Mouse (Mus musculus) liver, embryonic 12.5 days (tissue): ENCODE data around the gene Cfap43. TPM values are rescaled to one million over a fixed set of nuclear protein-coding genes. Genes with fewer than 3 reads are reported as not detected.
A peak's percentile ranks its signal among the peaks of the same experiment; 100 is the strongest.
"Not testable (repeated sequence)": the region's sequence is repeated elsewhere in the genome, so short reads cannot be mapped to it uniquely, and the experiment has no call there.

ENCODE experiments used
- ATAC-seq: fragments of 200-750 bp; cut with Nextera tagmentation; 2 replicates; pipeline ENCODE4 v1.8.0; 2017; ENCODE audit warnings: moderate number of reproducible peaks, mild to moderate bottlenecking, moderate library complexity
- H3K27ac ChIP-seq: fragments of 300-500 bp; sonication (generic); 2 replicates; pipeline ENCODE4 v1.5.1; 2016; ENCODE audit warnings: mild to moderate bottlenecking
- H3K27me3 ChIP-seq: fragments of 300-500 bp; sonication (generic); replicated peaks from 2 replicates; pipeline ENCODE4 v1.6.1; 2016; ENCODE audit warnings: mild to moderate bottlenecking, moderate library complexity
- H3K36me3 ChIP-seq: fragments of 300-500 bp; sonication (generic); 2 replicates; pipeline ENCODE4 v1.6.1; 2016; ENCODE audit warnings: mild to moderate bottlenecking, moderate library complexity
- H3K4me1 ChIP-seq: fragments of 300-500 bp; sonication (generic); 2 replicates; pipeline ENCODE4 v1.6.1; 2016
- H3K4me2 ChIP-seq: fragments of 300-500 bp; sonication (generic); 2 replicates; pipeline ENCODE4 v1.6.1; 2016; ENCODE audit warnings: mild to moderate bottlenecking, moderate library complexity
- H3K4me3 ChIP-seq: fragments of 300-500 bp; sonication (generic); 2 replicates; pipeline ENCODE4 v1.5.1; 2016; ENCODE audit warnings: mild to moderate bottlenecking, moderate library complexity
- H3K9ac ChIP-seq: fragments of 300-500 bp; sonication (generic); 2 replicates; pipeline ENCODE4 v1.6.1; 2016; ENCODE audit warnings: mild to moderate bottlenecking, moderate library complexity
- H3K9me3 ChIP-seq: fragments of 300-500 bp; sonication (generic); replicated peaks from 2 replicates; pipeline ENCODE4 v1.6.1; 2016; ENCODE audit warnings: mild to moderate bottlenecking, moderate library complexity
- WGBS: fragments of 180-500 bp; shearing (Covaris S2); methylation state at CpG from one replicate; pipeline ENCODE4 v1.1.7; 2016; ENCODE audit not compliant: insufficient replicate concordance; 5-methylcytosine and 5-hydroxymethylcytosine counted together
- polyA plus RNA-seq: library from polyadenylated mRNA; unstranded; fragments of >200 nt; fragmentation: Nextera tagmentation; extraction: Ambion mirVana; gene quantifications from 2 replicates; pipeline ENCODE4 v1.2.1, GENCODE M21; 2016

The Cfap43 gene
- polyA plus RNA-seq, 1 experiment from 2014 or later, result 0.04 TPM

GRCm38 (mm10) chr19:47859180-47859579, 59.9 kb downstream of the Cfap43 start:
- 77% methylated on average over 8 of the region's 8 CpGs for WGBS
- Histone ChIP-seq H3K27ac (no peak overlapping the region), H3K4me2 (no peak overlapping the region), H3K9me3 (no peaks in the 10 kb centered on the region), H3K4me1 (peaks cover 21% of the 10 kb centered on the region), H3K4me3 (no peak overlapping the region), H3K27me3 (0 out of 2 replicates have a peak, but pooled peaks cover 5% of the 10 kb centered on the region), H3K36me3 (peaks cover 51% of the 10 kb centered on the region), H3K9ac (no peak overlapping the region)
- ATAC-seq, result no peak

- no peak overlapping the region for H3K27ac ChIP-seq
- no peaks in the 10 kb centered on the region for H3K9me3 ChIP-seq
- no peak for ATAC-seq
- peaks cover 42% of the 10 kb centered on the region for H3K36me3 ChIP-seq
- H3K27me3 ChIP-seq, result 0 out of 2 replicates have a peak, but pooled peaks cover 7% of the 10 kb centered on the region
- H3K9ac ChIP-seq, result no peak overlapping the region
- no peak overlapping the region for H3K4me3 ChIP-seq
- WGBS, result 79% methylated on average over 18 of the region's 18 CpGs
- H3K4me2 ChIP-seq, result no peak overlapping the region
- peaks cover 26% of the 10 kb centered on the region for H3K4me1 ChIP-seq
These were observed 60.8 kb downstream of the Cfap43 start for GRCm38 (mm10) chr19:47857957-47858942.

DNA sequence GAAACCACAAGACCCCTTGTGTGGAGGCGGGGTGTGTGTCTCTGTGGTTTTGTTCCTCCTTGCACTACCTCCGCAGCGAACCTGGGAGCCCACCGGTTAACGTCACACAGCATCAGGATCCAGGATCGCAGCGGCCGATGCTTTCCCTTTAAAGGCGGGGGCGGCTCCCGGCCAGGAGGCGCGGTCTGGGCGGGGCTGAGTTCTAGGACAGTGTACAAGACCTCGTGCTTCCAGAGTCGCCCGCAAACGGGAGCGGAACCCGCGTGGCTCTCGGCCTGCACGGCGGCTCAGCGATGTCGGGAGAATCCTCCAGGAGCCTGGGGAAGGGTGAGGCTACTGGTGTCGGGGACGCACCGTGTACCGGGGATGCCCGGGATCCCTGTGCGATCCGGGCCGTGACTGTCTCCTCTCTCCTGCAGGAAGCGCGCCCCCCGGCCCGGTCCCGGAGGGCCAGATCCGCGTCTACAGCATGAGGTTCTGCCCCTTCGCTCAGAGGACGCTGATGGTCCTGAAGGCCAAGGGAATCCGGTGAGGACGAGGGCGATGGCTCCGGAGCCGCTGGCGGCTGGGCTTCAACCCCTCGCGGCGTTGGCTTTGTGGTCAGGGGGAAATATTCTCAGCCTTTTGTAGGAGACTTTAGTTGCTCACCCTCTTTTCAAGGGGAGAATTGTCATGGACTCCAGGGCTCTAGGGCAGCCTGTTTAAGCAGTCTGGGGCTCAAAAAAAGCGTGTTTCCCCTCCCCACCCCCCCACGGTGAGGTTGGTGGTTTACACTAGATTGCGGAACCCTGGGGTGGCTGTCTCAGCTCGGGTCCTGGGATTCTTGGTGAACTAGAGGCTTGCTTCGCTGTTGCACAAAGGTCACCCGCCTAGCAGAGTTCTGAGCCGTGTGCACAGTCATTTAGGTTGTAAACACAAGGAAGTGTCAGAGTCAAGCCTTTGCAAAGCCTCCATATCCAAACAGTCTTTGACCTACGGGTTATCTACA, 64.0 kb downstream of the Cfap43 start, which contains the start of gene Gsto1:
TSS of gene Gsto1 (plus strand) at position 175 of the 988 bp plus-strand sequence.
- peak within 1 kb of the TSS; percentile 63 for H3K27ac ChIP-seq
- H3K4me3 ChIP-seq, result peak within 1 kb of the TSS; percentile 60
- H3K36me3 ChIP-seq, result peaks cover 25% of the 10 kb centered on the region
- H3K9me3 ChIP-seq, result no peaks in the 10 kb centered on the region
- H3K4me2 ChIP-seq, result peak within 1 kb of the TSS; percentile 84
- H3K4me1 ChIP-seq, result peaks cover 26% of the 10 kb centered on the region
- under 1% methylated on average over 59 of the region's 60 CpGs for WGBS
- ATAC-seq, result peak; percentile 90
- H3K9ac ChIP-seq, result peak within 1 kb of the TSS; percentile 72
- 0 out of 2 replicates have a peak, but pooled peaks cover 7% of the 10 kb centered on the region for H3K27me3 ChIP-seq

- peak; percentile 71 for ATAC-seq
- Histone ChIP-seq H3K9me3 (no peaks in the 10 kb centered on the region), H3K9ac (peak overlapping the region; percentile 72)
These were observed 64.9 kb downstream of the Cfap43 start for GRCm38 (mm10) chr19:47853951-47854795.

GRCm38 (mm10) chr19:47853053-47853452, 66.0 kb downstream of the Cfap43 start:
- Histone ChIP-seq H3K36me3 (peaks cover 8% of the 10 kb centered on the region), H3K4me3 (no peak overlapping the region), H3K4me2 (no peak overlapping the region), H3K27me3 (0 out of 2 replicates have a peak, but pooled peaks cover 7% of the 10 kb centered on the region), H3K9ac (no peak overlapping the region), H3K4me1 (peaks cover 26% of the 10 kb centered on the region), H3K27ac (no peak overlapping the region), H3K9me3 (no peaks in the 10 kb centered on the region)
- WGBS, result 67% methylated on average over 3 of the region's 3 CpGs
- no peak for ATAC-seq

More at GRCm38 (mm10) chr19:47853951-47854795, 64.9 kb downstream of the Cfap43 start:
- Histone ChIP-seq H3K4me3 (peak overlapping the region; percentile 60), H3K27ac (no peak overlapping the region), H3K4me2 (peak overlapping the region; percentile 84), H3K4me1 (peaks cover 26% of the 10 kb centered on the region), H3K36me3 (peaks cover 17% of the 10 kb centered on the region), H3K27me3 (0 out of 2 replicates have a peak, but pooled peaks cover 7% of the 10 kb centered on the region)
- 36% methylated on average over 13 of the region's 13 CpGs for WGBS

- WGBS, result 71% methylated on average over 3 of the region's 3 CpGs
- not testable (repeated sequence) for H3K36me3 ChIP-seq, H3K4me3 ChIP-seq, ATAC-seq, H3K9ac ChIP-seq, H3K9me3 ChIP-seq, H3K27ac ChIP-seq, H3K27me3 ChIP-seq, H3K4me2 ChIP-seq
- H3K4me1 ChIP-seq, result peaks cover 26% of the 10 kb centered on the region
These were observed 67.0 kb downstream of the Cfap43 start for GRCm38 (mm10) chr19:47852131-47852530.

DNA sequence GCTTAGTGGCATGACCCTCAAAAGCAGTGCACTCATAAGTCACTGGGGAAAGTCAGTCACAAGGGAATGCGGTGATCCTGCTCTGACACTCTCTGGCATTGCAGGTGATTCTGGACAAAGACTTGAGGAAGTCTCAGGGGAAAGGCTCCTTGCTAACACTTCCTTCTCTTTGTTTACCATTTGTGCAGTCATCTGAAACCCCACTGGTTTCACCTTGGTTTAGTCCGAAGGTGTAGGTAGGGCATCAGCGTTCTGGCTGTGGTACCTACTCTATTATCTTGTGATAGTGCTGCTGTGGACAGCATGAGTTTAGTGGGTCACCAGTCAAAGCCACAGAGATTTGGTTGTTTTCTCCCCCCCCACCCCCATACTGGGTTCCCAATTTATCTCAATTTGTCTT, 69.4 kb downstream of the Cfap43 start:
- Histone ChIP-seq H3K9ac (no peak overlapping the region), H3K9me3 (no peaks in the 10 kb centered on the region), H3K4me1 (peaks cover 11% of the 10 kb centered on the region; the same call in 1 of the 2 replicates), H3K36me3 (no peaks in the 10 kb centered on the region), H3K4me3 (no peak overlapping the region), H3K27ac (no peak overlapping the region), H3K4me2 (no peak overlapping the region), H3K27me3 (0 out of 2 replicates have a peak, but pooled peaks cover 7% of the 10 kb centered on the region)
- 70% methylated on average over 3 of the region's 3 CpGs for WGBS
- no peak for ATAC-seq

GRCm38 (mm10) chr19:47841234-47841633, 77.9 kb downstream of the Cfap43 start:
- not testable (repeated sequence) for H3K4me2 ChIP-seq, H3K4me3 ChIP-seq, ATAC-seq, H3K36me3 ChIP-seq, H3K4me1 ChIP-seq, H3K9ac ChIP-seq, H3K27ac ChIP-seq, H3K9me3 ChIP-seq
- WGBS, result 48% methylated on average over 15 of the region's 15 CpGs
- peaks cover 36% of the 10 kb centered on the region for H3K27me3 ChIP-seq

DNA sequence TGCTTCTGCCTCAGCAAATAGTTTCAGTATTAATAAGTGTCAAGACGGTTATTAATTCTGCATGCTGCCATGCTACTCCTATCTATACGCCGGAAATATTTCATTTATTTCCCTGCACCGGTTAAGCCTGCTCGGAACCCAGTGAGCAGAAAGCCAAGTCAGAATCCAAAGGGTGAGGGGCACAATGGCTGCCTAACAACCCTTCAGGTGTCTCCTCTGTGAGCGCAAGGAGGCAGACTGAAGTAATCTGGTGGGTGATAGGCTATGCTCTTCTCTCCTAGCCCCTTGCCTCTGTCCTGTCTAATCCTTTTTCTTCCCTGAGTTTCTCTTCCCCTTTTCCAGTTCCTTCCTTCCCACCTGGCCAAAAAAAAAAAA, 81.6 kb downstream of the Cfap43 start:
- Histone ChIP-seq H3K36me3 (no peaks in the 10 kb centered on the region), H3K27ac (no peak overlapping the region), H3K4me3 (peak overlapping the region; percentile 46), H3K9ac (0 out of 2 replicates have a peak overlapping the region, but pooled peaks have one; percentile 27), H3K9me3 (no peaks in the 10 kb centered on the region), H3K4me1 (peaks cover 5% of the 10 kb centered on the region), H3K4me2 (peak overlapping the region; percentile 73), H3K27me3 (peaks cover 42% of the 10 kb centered on the region)
- ATAC-seq, result no peak
- 6% methylated on average over 6 of the region's 6 CpGs for WGBS

DNA sequence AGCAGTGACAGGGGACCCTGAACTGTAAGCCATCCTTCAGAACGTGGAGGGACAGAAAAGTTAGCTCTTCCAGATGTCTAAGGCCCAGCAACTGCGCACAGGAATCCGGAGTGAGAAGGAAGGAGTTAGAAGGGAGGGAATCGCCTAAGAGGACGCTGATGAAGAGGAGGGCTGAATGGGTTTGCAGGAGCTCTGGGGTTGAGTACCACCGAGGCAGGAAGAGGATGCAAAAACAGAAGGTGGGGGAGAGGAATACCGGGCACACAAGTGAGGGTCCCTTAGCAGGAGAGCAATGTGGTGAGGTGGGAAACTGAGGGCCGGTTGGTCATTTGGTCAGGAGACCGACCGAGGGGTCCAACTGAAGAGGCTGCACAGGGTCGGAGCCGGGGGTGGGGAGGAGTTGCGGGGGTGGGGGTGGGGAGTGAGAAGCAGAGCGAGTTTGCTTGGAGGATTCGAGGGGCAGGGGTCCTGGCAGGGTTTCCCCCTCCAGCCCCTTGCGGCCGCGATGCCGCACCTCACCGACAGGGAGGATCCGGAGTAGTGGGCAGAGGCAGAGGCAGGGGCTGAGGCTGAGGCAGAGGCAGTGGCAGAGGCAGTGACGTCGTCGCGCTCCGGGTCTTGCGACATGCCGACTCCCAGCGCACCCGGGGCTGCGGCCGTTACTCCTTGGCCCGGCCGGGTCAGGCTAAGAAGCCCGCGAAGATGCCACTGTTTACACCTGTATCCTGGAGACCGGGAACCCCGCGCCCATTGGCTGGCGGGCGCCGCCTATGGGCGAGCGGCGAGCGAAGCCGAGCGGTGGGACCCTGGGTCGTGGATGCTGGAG, 82.2 kb downstream of the Cfap43 start:
- peak overlapping the region; percentile 46 for H3K4me3 ChIP-seq
- WGBS, result 5% methylated on average over 48 of the region's 49 CpGs
- ATAC-seq, result peak; percentile 65
- peak overlapping the region; percentile 73 for H3K4me2 ChIP-seq
- H3K27ac ChIP-seq, result no peak overlapping the region
- H3K36me3 ChIP-seq, result no peaks in the 10 kb centered on the region
- peaks cover 5% of the 10 kb centered on the region for H3K4me1 ChIP-seq
- 0 out of 2 replicates have a peak overlapping the region, but pooled peaks have one; percentile 27 for H3K9ac ChIP-seq
- peaks cover 42% of the 10 kb centered on the region for H3K27me3 ChIP-seq
- H3K9me3 ChIP-seq, result no peaks in the 10 kb centered on the region
